Mouse (Mus musculus) gastrocnemius, postnatal 14 days (tissue): ENCODE results near the gene Ldhal6b. TPM values are rescaled to one million over a fixed set of nuclear protein-coding genes. Genes with fewer than 3 reads are reported as not detected.
A peak's percentile ranks its signal among the peaks of the same experiment; 100 is the strongest.

Experiments used
- DNase-seq: peaks from one replicate; pipeline ENCODE4 v3.0.0; 2021; ENCODE audit warnings: mixed read lengths
- intact Hi-C: fragments of 180-260 bp; cut with DNase I; formaldehyde crosslinking; loops from one replicate; pipeline ENCODE4 v1.15.1; 2025; ENCODE audit warnings: low total_unique reads
- total RNA-seq, 2 experiments: library from RNA; stranded (reverse); gene quantifications; 2 replicates each; pipeline ENCODE4 v1.2.3; 2021

Gene Ldhal6b
- total RNA-seq, 2 experiments from 2014 or later = 0.14 to 0.47 TPM

DNA sequence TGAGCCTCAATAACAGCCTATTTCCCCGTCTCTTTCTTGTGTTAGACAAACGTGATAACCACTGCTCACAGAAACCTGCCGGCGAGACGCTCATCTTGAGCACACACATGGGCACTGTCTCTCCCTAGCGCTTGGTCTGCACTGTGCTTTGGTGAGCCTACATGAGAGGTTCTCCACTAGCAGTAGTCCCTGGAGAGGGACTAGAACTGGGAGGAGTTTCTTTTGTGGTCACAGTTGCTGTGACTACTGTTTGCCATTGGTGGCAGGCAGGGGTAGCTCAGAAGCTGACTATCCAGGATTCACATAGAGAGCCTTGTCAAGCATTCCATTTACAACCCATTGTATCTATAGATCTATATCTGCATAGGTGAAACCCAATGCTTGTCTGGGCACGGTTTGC is 5.8 kb downstream of the Ldhal6b start:
- intact Hi-C loops = no loop called here
- DNase-seq = no peak

GRCm38 (mm10) chr17:5412301-5412700 is 6.3 kb downstream of the Ldhal6b start:
- DNase-seq = no peak
- intact Hi-C loops = no loop called here

DNA sequence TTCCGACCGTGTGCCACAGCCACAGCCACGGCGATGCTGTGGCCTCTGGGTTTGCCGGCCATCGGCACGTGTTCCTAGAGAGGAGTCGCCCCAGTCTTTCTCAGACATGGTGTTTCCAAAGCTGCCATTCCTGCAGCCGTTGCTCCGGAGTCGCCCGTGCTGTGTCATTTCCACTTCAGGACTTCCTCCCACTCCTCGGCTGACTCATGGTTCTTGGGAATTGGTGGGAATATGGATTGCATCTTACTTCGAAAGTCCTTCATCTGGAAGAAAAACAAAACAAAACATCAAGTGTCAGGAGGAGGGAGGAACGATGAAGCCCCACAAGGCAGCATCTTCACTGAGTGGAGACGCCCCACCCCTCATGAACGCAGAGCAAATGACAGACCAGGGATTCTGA is 7.4 kb downstream of the Ldhal6b start:
- intact Hi-C loops = no loop called here
- DNase-seq = no peak

DNA sequence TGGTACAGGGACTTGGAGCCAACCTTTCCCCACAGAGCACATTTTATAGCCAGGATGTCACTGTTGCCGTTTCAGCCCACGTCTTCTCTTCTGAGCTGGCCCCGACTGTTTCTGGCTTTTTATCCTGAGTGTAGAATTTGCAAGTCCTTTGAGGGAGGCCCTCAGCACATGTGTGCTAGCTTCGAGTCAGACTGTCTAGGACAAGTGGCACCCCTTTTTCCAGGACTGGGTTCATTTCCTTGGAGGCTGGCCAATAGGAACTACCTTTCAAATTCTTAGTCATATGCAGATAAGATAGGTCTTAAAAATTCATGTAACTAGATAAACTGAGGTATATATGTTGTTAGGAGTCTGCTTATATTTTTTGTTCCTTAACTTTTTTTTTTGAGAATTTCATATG is 8.2 kb downstream of the Ldhal6b start:
- intact Hi-C loops = no loop called here
- no peak for DNase-seq

- DNase-seq = no peak
- intact Hi-C loops = no loop called here
These were observed 11.5 kb downstream of the Ldhal6b start for GRCm38 (mm10) chr17:5407030-5407429.

GRCm38 (mm10) chr17:5406566-5406965 is 12.0 kb downstream of the Ldhal6b start:
- DNase-seq = no peak
- intact Hi-C loops = no loop called here

DNA sequence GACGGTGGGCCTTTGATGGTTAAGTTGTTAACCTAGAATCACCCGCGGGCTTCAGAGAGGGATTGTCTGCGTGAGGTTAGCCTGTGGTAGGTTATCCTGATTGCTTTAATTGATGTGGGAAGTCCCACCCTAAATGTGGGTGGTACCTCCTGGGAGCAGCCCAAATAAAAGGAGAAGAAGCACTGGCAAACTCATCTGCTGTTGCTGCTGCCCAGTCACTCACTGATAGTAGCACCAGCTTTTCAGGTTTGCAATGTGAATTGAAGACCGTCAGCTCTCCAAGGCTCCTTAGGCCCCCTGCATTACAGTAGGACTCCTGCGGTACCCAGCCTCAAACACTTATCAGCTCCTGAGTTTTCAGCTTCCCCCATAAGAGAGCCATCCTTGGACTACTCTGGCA is 14.7 kb downstream of the Ldhal6b start:
- intact Hi-C loops = no loop called here
- no peak for DNase-seq

GRCm38 (mm10) chr17:5402624-5403023 is 15.9 kb downstream of the Ldhal6b start:
- intact Hi-C loops = no loop called here
- DNase-seq = peak; percentile 80

DNA sequence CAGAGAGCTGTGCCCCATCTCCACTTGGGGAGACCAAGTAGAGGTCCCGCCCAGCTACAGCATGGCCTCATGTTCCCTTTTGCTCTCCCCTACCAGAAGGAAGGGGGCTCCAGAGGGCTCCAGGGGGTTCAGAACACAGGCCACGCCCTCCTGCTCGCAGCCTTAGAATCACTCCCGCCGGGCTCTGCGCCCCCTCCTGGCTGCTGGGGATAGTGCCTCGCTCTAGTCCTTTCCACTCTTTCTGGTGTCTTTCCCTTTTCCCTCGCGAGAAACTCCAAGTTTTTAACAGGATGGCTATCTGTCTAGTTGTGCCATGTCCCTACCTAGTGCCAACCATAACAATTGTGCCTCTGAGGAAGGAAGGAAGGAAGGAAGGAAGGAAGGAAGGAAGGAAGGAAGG is 16.5 kb downstream of the Ldhal6b start:
- intact Hi-C loops = no loop called here
- peak; percentile 73 for DNase-seq

DNA sequence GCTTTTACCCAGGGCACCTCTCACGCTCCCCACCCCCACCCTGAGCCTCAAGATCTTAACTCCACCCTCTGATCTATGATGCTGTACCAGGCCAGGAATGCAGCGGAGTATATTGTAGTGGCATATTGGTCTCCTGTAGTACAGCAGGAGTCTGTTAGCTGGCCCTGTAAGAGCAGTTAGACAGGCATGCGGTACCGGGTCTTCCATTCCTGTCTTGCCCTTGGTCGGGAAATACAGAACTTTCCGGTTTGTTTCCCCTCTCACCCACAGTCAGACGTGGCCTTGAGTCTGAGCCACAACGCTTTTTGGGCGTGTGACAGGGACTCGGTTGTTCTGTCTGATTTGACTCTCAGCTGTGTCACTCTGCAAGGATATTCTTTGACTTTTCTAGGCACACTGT is 17.3 kb downstream of the Ldhal6b start:
- DNase-seq = no peak
- intact Hi-C loops = no loop called here

DNA sequence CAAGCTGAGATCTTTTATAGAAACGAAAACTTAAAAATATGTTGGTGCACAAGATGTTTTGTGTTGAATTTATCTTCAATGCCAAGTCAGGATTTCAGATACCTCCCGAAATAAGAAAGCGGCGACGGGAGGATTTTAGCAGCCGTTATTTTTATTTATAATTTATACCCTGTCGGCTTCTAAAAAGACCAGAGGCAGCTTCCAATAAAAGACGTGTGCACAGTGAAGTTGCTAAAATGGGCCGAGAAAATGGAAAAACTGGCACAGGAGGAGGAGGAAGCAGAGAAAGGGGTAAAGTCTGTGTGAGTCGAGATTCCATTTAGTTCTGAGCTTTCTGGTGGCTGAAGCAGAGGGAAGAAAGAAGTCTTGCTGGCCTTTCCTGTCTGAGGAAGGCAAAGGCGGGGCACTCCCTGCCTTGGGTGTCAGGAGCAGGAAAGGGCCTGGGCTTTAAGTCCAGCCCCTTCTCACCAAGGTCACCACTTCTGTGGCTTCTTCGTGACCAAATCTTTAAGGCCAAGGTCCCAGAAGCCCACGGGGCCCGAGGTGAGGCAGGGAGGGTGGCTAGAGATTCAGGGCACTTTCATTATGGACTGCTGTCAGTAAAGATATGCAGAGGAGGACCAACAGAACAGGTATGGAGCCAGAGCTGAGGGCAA is 18.0 kb downstream of the Ldhal6b start:
- DNase-seq = no peak
- intact Hi-C loops = no loop called here

DNA sequence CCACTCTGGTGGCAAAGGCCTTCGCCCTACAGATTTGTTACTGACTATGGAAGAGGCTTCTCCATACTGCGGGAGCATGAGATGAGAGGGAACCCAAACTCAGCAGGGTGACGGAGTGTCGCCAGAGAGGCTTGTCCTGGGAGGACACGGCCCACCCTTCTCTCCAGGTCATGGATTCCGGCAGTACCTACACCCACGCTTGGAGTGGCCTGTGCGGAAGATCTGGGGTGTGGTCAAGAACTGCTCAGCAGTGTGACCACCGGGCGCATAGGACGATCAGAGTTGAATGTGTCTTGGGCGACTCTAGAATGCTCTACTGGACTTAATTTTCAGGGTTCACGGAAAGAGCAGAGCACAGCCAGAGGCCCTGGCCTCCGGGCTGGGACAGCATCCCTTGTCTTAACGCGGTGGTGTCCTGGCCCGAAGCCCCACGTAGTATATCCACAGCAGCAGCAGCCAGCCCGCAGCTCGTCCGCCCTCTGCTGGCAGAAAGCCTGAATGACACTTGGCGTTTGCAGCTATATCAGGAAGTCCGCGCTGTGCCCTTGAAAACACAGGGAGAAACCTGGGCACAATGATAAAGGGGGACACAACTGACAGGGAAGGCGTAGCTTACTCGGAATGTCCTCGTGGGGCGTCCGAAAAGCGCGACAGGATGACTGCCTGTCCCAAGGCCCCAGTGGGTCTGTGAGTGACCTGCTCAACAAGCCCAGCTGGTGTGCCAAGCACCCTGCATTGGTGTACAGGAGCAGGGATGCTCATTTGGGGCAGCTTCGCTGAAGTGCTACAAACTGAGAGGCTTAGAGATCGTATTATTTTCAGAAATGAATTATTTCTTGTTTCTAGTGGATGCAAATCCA is 21.2 kb downstream of the Ldhal6b start:
- peak; percentile 87 for DNase-seq
- intact Hi-C loops = loop anchor here (10.0 kb wide), 2 partner anchors 133 to 193 kb away; no protein-coding TSS in a partner anchor

DNA sequence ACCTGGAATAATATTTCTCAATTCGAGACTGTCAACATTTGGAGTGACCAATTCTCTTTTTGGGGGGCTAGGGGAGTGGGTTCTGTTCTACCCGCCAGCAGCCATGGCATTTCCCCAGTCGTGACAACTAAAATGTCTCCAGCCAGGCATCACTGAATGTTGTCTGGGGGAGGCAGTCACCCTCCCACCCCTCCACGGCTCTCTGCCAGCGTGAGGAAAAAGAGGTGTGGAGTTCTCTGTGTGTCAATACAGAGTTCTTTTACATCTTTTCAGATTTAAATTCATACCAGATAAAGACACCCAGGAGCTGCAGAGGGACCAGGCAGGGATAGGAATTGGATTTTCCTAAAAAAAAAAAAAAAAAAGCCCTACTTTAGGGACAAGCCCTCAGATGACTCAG is 22.4 kb downstream of the Ldhal6b start:
- intact Hi-C loops = loop anchor here (10.0 kb wide), 2 partner anchors 131 to 191 kb away; no protein-coding TSS in a partner anchor
- DNase-seq = no peak

DNA sequence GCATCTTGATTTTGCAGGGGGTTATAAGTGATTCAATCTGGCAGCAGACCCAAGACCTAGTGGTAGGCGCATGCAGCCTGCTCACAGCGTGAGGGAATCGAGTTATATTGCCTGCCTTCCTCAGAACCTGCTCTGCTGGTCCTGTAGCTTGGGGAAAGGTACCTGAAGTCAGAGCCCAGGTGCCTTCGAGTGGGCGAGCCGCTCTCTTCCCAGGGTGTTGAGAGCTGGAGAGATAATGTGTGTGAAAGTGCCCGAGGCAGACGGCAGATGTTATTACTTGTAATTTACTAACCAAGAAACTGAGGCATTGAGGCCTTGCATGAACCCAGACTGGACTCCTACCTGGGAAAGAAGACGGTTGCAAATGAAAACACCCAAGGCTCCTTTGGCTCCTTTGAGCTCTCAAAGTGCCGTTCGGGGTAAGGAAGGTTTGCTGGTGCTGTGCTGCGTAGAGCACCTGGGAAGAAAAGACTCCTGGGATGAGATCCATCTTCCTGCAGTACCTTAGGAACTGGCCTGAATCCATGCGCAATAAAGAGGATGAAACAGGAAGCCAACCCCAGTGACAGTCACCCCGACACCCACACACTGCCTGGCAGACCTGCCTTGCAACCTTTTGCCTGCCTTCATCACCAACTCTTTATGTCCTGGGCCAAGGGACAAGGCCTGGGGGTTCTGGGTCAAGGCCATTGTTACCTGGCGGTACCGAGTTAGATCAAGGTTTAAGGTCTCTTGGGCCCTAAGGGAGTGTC is 22.9 kb downstream of the Ldhal6b start:
- intact Hi-C loops = loop anchor here (10.0 kb wide), 2 partner anchors 131 to 191 kb away; no protein-coding TSS in a partner anchor
- no peak for DNase-seq

GRCm38 (mm10) chr17:5390682-5391081 is 27.9 kb downstream of the Ldhal6b start:
- DNase-seq = no peak
- intact Hi-C loops = loop anchor here (10.0 kb wide), 2 partner anchors 126 to 186 kb away; no protein-coding TSS in a partner anchor

- intact Hi-C loops = no loop called here
These were observed 30.2 kb downstream of the Ldhal6b start for GRCm38 (mm10) chr17:5388351-5388750.

GRCm38 (mm10) chr17:5386885-5387545 is 31.6 kb downstream of the Ldhal6b start:
- intact Hi-C loops = no loop called here
- DNase-seq = no peak

More at GRCm38 (mm10) chr17:5388351-5388750, 30.2 kb downstream of the Ldhal6b start:
- DNase-seq = no peak

DNA sequence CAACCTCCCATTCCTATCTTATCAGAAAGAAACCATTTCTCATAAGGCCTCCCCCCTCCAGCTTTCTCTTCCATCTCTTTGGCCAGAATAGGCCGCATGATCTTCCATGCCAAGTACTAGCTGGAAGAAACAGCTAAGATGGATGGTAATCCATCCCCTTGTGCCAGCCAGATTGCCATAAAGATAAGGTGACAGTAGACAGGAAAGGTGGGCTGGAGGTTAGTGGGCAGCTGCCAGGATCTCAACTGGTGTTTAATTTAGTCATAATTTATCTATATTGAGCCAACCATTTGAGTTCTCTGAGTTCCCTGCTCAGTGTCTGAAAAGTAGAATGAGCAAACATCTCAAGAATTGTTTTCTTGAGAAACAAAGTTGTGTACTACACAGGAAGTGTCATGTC is 32.9 kb downstream of the Ldhal6b start:
- DNase-seq = no peak
- intact Hi-C loops = no loop called here

- intact Hi-C loops = no loop called here
- peak; percentile 29 for DNase-seq
These were observed 40.6 kb downstream of the Ldhal6b start for GRCm38 (mm10) chr17:5377930-5378310.
